Mouse (Mus musculus): ENCODE data around the gene Nr1d1.

Nr1d1 gene

DNA sequence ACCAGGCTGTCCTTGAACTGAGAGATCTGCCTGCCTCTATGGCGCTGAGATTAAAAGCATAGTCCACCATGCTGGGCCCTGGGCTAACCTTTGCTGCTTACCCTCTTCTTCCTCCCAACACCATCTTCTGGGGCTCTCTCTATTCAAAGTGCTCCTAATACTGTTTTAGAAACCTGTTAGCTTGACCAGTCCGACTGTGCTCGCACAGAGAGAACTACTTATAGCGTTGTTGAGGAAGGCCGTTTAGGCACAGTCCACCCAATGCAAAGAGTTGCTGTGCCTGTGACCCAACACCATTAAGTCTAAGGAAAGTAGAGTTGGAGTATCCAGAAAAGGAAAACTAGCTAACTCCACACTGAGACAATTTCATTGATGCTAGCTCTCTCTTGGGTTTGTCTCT, 13.0 kb upstream of the Nr1d1 start:
- no peak for DNase-seq (ENCODE audit: low spot score)

DNA sequence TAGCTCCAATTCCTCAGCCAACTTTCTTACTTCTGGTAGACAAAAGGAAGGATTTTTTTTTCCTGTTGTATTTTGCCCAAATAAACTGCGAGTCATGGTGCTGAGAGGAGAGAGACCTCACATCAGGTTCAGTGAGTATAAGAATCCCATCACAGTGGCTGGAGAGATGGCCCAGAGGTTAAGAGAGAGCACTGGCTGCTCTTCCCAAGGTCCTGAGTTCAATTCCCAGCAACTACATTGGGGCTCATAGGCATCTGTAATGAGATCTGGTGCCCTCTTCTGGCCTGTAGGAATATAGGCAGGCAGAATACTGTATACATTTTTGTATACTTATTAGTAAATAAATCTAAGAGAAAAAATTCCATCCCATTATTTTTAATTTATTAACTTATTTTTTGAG, 12.6 kb upstream of the Nr1d1 start:
- no peak for DNase-seq (ENCODE audit: low spot score)

DNA sequence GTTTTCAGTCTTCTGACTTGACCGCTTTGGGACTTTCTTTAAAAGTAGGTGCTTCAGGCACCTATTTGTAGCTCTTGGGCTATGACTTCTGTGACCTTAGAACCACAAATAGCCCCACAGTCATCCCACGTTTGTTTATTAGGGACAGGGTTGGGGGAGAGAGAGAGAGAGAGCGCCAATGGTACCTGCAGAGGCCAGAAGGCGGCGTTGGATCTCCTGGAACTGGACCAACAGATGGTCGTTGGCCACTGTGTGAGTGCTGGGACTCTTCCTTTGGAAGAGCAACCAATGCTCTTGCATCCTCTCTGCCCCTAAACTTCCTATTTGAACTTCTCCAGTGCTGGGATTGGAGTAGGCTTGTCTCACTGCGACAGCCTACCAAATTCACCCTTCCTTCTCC, 12.1 kb upstream of the Nr1d1 start:
- no peak for DNase-seq (ENCODE audit: low spot score)

DNA sequence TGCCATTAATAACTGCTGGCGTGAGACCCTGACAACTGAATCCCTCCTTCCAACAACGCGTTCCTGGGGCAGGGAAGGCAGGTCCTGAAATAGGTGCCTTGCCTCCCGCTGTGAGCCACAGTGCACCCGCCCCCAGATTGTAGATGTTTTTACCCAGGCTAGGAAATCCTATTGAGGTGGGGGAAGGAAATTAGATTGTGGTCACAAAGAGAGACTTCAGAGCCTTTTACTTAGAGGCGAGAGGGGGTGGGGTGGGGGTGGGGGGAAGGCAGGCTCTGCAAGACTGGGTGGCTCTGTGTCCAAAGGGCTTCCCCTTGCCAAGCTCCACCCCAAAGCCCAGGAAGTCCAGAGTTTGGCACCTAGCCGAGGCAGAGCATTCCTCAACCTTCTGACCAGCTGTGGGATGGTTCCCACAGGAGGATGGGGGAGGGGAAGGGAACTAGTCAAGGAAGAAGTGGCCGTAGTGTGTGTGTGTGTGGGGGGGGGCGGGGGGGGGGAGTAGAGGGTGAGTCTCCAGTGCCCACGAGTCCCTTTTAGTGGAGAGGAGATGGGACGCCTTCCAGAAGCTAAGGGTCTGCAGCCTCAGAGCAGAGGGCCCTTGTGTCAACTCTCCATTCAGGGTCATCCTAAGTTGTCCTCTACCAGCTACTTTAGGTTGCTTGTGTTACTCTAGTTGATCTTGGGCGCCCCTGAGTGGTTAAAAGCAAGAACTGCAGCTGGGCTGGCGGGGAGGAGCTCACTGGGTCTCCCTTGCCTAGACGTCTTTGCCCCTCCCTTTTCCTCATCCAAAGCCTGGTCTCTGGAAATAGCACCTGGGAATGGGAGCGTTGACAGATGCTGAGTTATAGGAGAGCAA, 11.5 kb upstream of the Nr1d1 start:
- peak; percentile 99 for DNase-seq (ENCODE audit: low spot score)

DNA sequence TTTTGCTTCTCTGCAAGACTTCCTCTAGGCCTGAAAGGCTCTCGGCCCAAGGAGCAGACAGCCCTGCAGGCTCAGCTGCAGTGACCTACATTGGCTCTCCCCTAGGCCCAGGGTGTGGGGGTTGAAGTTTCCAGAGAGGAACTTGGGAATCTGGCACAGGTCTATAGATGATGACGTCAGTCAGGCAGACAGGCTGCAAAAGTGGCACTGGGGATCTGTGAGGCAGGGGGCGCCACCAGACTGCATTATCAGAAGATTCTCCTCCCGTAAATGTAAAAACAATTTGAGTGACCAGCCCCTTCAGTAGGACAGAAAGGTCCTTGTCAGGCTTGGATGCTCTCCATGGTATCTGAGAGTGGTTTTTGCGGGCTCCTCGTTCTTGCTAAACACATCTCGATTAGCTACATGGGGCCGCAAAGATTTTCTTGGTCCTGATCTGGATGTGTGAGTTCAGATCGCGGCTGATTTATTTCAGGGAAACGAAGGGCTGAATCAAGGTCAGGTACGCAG, 10.7 kb upstream of the Nr1d1 start:
- no peak for DNase-seq (ENCODE audit: low spot score)

DNA sequence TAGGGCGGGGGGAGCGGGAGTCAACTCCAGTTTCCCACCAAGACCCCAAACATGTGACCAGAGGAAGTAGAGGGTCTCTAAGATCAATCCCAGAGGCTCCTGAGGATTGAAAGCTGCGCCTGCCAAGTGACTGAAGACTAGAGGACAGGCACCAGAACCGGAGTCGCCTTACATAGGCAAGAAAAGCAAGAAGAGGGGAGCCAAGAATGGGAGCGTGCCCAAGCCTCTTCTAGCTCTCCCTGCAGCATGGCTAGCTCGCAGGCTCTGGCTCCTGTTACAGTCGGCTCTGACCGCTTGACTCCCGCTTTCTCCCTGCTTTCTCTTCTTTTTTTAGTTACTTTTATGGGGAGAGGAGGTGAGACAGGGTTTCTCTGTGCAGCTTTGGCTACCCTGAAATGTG, 10.1 kb upstream of the Nr1d1 start:
- no peak for DNase-seq (ENCODE audit: low spot score)

DNA sequence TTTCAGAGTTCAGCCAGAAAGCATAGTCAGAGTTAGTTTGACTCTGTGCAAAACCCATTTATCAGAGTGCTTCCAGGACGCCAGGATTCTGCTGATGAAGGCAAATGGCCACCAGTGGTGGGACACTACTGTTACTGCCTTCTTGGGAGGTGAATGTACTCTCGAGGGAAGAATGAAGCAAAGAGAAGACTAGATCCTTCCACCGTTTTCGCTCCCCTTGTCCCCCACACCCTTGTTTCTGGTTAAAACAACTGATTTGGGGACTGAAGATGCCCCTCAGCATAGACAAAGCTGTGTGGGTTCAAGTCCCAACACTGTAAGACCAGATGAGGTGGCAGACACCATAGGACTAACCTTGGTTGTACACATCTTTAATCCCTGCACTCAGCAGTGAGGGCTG, 9.0 kb upstream of the Nr1d1 start:
- no peak for DNase-seq (ENCODE audit: low spot score)

DNA sequence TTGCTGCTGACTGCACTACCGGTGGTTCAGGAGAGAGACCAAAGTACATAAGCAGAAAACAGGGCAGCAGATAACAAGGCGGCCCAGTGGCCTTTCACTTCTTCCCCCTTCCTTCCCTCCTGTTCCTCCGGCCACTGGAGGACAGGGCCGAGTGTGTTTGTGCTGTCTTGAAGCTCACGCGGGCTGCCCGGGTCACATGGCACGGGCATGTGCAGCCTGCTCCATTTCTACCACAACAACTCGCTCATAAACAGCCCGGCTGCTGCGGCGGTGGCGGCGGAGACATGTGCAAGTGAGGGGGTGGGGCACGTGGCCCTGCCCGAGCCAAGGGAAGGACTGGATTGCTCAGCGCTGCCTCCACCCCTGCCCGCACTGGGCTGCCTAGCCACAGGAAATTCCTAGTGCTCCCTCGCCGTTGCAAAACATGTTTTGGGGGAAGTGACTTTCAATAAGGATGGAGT, 8.1 kb upstream of the Nr1d1 start:
- peak; percentile 93 for DNase-seq (ENCODE audit: low spot score)

DNA sequence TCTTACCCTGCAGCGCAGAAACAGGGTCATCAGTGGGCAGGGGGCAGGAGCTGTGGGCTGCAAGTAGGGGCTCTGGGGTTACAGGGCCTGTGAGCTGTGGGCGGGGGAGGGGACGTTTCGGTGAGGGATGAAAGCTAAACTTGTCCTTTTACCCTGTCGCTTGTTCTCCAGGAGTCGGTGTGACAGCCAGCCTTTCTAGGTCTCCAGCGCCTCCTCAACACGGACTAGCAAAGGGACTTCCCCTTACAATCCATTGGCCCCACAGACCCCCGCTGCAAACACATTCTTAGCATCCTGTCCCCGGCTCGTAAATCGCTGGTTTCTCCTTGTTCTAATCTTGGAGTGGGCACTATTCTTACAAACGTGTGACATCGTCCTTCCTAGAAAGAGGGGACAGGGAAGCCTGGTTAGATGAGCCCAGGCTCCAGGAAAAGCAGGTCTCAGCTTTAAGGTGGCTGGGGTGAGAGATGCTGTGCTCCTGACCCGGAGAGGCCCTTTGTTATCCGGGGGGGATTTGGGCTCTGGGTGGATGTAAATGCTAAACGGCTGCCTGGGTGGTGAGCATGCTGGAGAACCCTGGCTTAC, 7.6 kb upstream of the Nr1d1 start:
- DNase-seq (ENCODE audit: low spot score): no peak

DNA sequence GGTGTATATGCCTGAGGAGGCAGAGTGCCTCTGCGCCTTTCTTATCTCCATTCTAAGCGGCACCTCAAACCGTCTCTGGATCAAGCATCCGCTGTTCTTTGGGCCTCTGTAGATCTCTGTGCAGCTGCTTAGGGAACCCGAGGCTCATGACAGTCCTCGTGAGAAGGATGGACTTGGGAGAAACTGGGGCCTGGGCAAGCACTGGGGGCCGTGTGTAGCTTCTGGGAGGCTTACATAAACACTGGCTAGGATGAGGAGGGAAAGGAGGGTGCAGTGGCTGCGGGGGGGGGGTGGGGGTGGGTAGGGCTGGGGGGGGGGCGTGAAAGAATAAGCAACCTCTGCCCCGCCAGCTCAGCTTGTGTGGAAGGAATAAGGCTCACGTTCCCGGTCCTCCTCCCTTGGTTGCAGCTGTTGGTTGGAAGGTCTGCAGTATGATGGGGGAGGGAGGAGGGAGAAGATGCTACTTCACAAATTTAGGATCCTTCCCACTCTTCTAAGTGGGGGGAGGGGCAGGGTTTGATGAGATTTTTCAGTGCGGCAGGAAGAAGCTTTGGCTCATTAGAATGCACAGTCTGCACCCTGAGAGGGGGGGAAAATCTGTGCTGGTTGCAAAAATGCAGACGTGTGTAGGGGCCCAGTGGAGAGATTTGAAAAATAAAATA, 6.8 kb upstream of the Nr1d1 start:
- no peak for DNase-seq (ENCODE audit: low spot score)

DNA sequence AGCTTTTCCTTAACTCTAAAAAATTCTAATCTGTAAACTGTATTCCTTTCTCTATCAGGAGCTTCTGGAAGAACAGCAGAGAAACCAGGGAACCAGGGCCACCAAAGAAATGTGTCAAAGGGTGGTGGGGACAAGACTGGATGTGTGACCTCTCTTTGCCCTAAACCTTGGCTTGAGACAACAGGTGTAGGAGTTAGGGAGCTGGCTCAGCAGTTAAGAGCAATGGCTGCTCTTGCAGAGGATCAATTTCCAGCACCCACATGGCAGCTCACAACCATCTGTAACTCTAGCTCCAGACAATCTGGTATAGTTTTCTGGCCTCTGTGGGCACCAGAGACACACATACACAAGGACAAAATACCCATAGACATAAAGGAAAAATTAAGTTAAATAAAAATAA, 2.8 kb upstream of the Nr1d1 start:
- no peak for DNase-seq (ENCODE audit: low spot score)

DNA sequence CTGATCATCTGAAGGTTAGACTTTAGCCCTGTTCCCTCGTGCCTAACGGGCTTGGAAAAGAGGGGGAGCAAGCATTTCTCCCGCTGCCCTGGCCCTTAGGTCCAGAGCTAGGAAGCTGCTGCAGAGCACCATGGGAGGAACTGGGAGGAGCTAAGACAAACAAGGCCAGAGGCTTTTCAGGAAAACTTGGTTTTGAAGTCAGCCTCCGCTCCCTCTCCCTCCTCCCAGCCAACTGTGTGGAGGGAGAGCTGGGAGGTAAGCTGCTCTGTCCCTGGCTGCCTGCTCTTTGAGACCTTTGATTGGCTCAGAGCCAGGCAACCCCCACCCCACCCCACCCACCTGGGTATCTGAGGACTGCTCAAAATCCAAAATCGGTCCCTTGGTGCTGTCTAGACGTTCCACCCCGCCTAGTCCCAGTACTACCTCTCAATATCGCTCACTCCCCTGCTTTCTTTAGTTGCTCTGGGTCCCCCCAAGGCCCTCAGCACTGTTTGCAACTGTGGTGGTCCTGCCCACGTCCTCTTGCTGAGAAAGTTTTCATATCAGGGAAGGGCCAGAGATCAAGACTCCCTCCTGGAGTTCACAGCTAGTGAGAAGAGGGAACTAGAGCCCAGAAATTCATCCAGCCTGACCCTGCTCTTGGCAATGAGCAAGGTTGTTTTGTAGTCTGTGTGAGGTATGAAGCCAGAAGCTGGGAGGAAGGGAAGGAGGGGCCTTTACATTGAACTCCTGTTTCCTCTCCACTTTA, 1.9 kb upstream of the Nr1d1 start:
- no peak for DNase-seq (ENCODE audit: low spot score)

DNA sequence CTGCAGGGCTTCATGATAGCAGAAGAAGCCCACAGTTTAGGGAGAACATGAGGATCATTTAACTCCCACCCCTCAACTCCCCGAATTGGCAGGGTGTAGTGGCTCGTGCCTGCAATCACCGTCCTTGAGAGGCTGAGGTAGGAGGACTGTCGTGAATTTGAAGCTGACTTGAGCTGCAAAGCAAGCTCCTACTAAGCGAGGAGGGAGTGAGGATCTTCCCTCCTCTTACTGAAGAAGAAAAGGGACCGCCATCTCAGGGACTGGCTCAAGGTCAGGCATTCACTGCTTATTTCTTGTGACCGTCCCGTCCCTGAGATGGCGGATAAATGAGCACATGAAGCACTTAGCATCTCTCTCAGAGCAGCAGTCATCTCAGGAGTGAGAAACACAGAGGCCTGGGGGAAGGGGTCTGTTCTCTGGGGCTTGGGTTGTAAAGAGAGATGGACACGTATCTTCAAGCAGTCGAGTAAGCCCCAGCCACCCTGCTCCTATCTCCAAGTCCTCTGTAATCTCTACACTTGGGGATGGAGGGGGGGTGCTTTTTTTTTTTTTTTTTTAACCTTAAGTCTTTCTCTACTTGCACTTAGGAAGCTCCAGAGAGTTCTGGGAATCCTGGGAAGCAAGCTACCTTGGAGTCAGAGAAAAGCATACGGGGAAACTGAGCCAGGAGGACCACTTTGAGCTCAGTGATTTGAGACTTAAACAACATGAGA, 1.1 kb upstream of the Nr1d1 start:
- DNase-seq (ENCODE audit: low spot score): no peak

DNA sequence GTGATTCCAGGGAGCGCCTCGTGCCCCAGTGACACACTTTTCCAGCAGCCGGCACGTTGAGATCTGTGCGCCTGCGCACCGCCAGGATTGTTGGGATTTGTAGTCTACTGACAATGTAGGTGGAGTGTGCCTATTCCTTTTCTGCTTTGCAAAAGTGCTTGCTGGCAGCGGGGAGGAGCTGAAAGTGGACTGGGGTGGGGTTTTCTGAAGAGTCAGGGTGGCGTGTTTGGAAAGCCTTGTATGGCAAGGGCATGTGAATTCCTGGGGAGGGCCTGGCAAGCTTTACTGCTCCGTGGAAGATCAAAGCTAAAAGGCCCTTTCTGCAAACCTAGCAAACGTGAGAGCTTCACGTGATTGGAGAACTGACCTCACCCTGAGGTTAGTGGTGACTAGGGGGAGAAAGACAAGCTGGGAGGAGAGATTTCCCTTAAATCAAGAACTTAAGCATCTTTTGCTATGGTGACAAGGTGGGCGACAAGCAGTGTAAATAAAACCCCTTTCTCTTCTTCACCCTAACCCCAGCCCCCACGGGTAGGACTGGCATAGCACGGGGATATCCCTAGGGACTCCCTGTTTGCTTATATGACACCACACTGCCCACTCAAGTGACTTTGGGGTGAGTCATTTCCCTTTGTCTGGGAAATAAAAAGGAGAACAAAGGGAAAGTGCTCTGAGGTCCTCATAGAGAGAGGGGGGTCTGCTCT, 367 bp upstream of the Nr1d1 start:
- peak; percentile 99 for DNase-seq (ENCODE audit: low spot score)

DNA sequence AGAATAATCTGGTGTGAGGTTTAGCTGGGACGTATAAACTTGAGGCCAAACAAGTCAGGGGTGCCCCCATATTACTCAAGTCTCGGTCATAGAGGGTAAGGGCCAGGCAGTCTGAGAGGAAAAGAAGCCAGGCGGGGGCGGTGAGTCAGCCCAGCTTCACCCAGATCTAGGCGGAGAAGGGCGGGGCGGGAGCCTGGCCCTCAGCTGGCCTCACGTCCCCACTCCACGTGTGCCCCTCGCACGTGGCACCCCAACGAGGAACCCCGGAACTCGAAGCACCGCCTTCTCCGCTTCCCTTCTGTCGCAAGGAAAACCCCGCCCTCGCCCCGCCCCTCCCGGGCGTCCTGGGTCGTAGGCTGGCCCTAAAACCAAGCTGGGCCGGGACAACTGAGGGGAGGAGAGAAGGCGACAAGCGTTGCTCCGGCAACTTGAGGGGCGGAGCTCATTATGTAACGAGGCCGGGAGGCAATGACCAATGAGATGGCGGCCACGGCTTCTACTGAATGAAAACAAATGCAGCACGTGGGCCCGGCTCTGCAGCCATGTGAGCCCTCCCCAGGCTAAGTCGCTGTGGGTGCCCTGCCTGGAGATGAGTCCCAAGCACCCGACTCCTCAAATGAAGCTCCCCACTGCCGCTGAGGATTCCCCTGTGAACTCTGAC, 1.4 kb downstream of the Nr1d1 start:
- DNase-seq (ENCODE audit: low spot score): peak; percentile 99

DNA sequence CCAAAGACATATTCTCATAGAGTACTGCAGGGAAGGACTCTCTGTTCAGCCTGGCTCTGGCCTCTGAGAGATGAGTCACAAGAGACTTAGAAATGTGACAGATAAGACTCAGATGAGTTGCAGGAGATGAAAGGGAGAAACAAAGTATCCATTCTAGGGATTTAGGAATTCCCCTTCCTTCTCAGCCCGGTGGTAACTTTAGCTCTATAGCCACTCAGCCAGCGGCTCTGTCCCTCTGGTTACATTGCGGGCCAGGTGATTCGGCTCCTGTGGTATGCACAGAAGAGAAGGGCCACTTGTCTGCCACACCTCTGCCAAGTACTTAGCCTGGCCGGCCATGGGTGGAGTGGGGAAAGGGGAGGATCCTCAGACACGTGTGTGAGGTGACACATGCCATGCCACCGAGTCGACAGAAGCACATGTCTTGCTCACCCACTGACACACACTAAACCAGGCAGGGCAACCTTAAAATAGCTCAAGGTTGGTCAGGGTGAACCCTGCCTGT, 2.4 kb downstream of the Nr1d1 start:
- DNase-seq (ENCODE audit: low spot score): no peak

DNA sequence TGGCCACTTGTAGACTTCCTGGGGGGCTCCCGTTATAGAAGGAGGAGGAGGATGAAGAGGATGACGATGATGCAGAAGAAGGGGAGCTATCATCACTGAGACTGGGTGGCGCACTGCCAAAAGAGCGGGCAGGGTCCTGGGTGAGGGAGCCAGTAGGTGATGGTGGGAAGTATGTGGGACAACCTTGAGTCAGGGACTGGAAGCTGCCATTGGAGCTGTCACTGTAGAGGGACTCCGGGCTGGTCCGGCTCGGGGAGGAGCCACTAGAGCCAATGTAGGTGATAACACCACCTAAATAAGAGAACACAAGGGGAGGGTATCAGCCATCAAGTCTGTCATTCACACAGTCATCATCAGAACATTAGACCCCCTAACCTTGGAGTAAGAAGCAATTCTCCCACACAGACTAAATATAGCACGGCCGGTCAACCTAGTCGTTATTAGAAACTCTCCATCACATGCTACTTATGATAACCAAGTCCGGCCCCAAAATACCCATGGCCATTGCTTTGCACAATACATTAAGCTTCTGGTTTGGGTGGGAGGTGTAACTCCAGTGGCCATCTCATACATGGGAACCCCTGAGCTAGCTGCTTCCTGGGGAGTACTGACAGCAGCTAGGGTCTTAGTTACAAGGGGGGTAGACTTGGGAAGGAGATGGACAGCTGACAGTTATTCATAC, 3.1 kb downstream of the Nr1d1 start:
- no peak for DNase-seq (ENCODE audit: low spot score)

DNA sequence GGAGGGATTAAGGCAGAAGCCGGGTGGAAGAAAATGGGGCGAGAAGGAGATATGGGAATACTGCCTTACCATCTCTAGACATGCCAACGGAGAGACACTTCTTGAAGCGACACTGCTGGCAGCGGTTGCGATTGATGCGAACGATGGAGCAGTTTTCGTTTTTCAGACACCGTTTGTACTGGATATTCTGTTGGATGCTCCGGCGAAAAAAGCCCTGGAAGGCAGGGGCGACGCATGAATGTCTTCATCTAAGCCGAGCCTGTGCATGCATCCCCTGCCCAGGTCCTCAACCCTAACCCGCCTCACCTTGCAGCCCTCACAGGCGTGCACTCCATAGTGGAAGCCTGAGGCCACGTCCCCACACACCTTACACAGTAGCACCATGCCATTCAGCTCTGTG, 4.0 kb downstream of the Nr1d1 start:
- no peak for DNase-seq (ENCODE audit: low spot score)

DNA sequence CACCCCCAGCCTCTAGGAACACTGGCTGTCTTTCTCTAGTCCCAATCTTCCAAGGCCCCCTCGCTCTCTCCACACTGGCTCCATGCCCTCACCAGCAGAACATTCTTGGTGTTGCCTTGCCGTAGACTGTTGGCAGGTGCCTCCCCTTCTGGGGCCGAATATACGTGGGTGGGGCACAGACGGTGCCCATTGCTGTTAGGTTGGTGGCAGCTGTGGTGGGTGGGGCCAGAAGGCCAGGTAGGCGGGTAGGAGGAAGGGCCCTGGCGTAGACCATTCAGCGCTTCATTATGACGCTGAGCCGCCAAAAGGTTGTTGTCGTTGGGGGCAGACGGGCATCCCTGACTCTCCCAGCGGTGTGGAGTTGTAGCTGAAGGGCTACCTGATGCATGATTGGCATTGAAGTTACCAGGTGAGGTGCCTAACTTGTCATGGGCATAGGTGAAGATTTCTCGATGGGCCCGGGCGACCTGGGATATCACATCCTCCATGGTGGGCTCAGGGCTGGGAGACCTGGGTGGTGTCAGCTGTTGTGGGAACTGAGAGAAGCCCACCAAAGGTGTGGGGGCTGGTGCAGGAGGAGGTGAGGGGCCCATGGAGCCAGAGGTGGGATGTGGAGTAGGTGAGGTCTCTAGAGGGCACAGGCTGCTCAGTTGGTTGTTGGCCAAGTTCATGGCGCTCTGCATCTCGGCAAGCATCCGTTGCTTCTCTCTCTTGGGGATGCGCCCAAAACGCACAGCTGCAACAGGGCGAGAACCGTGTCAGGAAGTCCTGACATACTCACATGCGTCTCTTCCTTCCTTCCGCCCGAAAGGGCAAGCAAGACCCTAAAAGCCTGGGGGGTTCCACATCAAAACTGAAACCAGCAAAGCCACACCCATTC, 4.8 kb downstream of the Nr1d1 start:
- DNase-seq (ENCODE audit: low spot score): no peak

Measured in layer of hippocampus, adult 9-10 months (tissue).